Mouse (Mus musculus) spleen, embryonic (tissue): ENCODE measurements around the gene Tmem239.

ENCODE experiments used
- CTCF ChIA-PET: fragments of 350-600 bp; sonication (Branson Sonifier 250); formaldehyde crosslinking; loops from one replicate; lab custom pipeline; 2022; lab: Charles Lee

The Tmem239 gene

DNA sequence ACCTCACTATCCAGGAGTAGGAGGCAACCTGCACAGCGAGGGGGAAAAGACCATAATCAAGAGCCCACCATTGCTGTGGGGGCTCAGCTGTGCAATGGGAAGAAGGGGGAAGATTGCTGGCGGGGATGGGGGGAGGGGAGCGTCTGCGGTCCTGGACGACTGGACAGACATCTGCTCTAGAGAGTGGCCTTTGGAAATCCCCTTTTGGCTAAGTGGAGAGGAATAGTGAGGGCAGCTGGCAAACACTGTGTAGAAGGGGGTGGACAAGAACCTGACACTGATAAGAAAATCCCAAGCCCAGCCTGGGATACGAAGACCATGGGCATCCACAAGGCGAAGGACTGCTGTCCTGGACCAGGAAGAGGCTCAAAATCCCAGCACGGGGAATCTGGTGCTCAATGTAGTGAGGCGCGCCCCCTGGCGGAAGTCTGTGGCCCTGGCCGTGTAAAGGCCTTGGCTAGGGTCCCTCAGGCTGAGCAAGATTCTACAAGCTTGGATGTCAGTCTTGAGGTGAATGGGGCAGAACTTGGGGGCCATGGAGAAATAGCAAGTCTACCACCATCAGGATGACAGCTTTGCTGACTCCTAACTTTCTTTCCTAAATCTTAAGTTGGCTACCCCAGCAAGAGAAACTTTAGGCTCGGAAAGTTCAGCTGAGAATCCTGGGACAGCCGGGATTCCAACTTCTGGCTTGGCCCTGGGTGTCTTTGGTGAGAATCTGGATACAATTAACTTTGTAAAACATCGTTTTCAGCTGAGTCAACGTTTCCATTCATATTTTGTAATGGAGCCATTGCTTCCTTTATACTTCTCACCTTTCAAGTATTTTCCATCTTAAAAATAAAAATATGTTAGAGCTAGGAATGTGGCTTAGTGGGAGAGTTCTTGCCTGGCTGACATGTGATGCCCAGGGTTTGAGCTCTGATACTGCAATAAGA, 5.5 kb downstream of the Tmem239 start:
- CTCF ChIA-PET: interaction anchor here (0.6 kb wide), 1 partner anchor 196 kb away, joined by 9 read pairs; no protein-coding TSS in a partner anchor

DNA sequence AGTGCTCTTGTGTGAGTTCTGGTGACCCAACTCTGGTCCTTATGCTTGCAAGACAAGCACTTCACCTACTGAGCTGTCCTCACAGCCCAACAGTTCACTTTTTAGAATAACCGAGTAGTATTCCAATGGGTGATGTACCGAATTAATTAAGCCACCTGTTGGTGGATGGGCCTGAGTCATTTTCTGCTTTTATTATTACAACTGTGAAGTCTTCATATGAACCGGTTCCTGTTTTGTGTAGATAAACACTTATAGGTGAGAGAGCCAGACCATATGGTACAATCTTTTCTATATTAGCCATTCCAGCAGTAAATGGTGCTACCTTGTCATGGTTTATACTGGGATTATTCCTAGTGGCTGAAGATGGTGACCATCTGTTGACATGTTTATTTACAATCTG, 6.5 kb downstream of the Tmem239 start:
- CTCF ChIA-PET: no interaction called here

DNA sequence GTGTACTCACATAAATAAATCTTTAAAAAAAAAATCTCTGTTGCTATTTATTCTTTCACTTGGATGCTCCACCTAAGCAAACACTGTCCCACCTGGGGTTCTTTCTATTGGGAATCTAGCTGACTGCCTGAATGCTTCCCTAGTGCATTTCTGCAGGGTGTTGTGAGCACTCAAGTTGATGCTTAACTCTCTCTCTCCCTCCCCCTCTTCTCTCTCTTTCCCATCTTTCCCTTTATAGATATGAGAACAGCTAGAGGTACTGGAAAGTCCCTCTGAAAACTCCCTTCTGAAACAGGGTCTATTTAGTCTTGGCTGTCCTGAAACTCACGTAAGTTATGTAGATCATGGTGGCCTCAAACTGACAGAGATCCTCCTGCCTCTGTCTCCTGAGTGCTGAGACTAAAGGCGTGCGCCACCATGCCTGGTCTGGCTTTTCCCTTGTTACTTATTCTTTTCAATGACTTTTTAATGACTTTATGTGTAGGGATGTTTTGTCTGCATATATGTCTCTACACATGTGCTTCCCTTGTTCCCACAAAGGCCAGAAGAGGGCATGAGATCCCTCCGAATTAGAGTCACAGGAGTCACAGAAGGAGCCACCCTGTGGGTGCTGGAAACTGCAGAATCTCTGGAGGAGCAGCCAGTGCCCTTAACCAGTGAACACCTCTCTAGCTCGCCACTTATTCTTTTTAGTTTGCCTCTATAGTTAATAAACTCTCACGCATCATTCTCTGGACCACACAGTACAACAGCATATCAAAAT, 8.0 kb downstream of the Tmem239 start:
- CTCF ChIA-PET: no interaction called here

DNA sequence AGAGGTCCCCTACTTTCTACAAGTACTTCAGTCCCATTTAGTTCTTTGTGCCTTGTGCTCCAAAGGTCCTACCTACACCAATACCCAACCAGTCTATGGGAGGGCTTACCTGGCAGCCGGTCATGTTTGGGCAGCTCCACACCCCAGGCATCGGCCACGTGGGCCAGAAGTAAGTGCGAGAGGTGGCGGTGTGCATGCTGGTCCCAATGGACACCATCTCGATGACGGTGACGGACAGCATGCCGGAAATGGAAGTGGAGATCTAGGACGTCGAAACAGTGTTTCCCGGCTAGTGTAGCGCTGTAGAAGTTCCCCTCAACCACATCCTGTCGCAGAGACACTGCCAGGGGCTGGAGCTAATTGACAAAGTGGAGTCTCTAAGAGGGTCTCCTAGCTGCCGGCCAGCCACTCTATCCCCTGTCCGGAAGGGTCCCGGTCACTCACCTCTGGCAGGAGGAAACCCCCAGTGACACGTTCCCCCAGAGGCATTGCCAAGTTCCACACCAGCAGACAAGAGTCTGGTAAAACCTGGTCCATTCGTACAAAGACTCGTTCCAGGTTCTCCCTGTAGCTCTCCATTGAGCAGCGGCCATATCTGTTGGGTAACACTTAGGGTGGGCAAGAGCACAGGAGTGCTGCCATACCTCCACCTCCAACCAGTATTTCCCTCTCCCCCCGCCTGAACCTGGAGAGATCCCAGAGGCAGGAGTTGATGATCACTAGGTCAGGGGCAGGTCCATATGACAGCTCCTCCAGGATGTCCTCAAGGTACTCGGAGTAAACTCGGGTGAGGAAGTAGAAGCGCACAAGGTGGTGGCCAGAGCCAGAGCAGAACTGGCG, 15.7 kb downstream of the Tmem239 start:
- CTCF ChIA-PET: no interaction called here

DNA sequence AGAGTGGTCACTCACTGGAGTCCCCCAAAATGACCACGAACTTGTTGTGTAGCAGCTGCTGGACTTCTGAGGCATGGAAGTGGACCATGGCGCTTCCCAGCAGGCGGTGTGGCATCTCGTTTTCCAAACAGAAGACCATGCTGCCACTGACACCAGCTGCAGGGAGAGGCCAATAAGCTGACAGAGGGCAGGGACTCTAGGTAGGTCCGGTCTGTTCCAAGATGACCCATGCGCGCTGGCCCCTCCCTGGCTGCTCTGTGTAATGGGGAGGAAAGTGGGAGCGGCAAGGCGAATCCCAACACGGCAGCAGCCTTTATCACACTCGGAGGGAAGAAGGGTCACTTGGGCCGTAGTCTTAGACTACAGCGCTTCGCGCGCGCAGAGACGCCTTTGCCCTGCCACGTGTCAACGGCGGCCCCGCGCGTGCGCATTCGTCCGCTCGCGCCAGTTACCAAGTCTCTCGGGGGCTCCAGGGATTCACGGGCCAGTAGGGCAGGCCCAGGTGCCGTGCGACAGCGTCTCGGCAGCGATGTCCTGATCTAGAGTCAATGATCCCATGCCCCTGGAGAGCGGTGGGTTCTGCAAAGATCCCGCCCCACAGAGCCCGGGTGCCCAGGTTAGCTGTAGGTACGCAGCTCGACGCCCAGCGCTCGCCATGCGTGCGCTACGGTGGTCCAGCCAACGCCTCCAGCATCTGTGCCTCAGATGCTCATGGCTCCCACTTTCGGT, 17.3 kb downstream of the Tmem239 start:
- CTCF ChIA-PET: no interaction called here

DNA sequence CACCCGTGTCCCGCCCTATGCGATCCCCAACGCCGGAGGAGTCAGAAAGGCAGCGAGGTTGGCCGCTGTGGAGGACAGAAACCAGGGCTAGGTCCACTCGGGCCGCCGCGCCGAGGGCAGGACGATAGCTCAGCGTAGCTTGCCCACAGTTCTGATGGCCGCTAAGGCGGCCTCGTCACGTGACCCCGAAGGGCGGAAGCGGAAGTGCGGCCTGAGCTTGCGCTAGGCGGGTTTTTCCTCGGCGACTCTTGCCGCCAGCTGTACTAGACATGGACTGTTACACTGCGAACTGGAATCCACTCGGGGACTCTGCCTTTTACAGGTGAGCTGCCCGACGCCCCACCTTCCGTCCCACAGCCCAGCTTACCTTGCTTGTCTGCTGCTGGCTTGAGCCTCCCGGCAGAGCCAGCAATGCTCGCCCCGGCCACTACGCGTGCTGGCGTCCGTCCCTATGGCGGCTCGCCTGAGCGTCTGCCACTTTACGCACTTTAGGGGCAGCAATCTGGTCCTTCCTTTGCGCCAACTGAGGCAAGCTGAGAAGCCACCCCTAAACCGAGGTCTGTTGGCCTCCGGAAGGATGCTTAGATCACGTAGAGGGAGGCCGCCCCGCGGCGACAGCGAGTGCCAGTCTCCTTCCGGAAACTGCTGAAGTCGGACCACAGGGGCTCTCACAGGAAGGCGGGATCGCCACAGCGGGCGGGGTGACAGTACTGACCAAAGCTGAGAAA, 18.0 kb downstream of the Tmem239 start, which contains the start of the genes Vps16 and Pced1a:
TSS of gene Vps16 (plus strand) at position 214 of the 728 bp plus-strand sequence.
TSS of gene Pced1a (minus strand) at position 576 of the 728 bp plus-strand sequence.
- CTCF ChIA-PET: no interaction called here

DNA sequence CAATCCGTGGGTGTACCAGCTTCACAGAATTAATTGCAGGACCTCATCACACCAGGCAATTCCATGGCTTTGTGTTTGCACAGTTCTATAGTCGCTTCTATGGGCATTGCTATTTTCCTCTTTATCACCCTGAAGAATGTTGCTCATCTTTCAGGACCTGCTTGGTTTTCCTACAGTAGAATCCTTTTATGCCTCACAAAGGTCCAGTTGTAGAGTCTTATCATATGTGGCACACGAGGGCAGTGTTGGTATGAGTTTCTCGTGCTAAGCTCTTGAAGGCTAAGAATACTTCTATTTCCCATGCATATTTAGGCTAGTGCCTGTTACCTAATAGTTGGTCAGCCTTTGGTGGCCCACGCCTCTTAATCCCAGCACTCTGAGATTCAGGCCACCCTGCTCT, 18.8 kb downstream of the Tmem239 start:
- CTCF ChIA-PET: no interaction called here

DNA sequence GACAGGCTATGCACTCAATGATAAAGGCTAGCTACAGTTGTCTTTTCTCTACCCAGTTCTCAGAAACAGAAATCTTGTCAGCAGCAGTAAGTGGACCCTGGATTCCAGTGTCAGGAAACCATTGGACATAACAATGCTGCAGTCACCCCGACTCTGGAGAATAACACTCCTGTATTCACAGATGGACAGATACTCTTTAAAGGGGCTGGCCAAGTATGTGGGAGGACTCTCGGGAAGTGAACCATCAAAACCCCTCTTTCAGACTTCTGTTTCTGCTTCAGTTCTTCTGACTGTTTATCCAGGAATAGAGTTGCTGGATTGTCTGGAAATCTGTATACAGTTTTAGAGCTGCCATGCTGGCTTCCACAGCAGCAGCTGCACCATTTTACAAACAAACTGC, 23.6 kb downstream of the Tmem239 start:
- CTCF ChIA-PET: interaction anchor here (1.1 kb wide), 1 partner anchor 19 kb away, joined by 3 read pairs; no protein-coding TSS in a partner anchor

DNA sequence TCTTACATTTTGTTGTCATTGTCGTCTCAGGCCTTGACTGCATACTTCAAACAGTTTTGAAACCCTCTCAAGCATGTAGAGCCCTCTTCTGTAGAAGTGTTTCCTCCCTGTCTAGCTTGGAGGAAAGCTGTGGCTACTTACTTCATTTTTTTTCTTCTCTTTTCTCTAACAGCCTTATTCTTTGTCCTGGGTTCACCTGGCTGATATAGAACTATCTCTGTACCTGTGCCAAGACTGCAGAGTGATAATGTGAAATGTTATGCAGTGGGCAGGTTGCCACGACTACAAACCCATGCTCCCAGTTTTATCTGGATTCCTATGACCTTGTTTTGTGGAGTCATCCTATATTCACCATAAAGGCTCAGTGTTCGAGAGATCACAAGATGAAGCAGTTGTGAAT, 24.2 kb downstream of the Tmem239 start:
- CTCF ChIA-PET: interaction anchor here (1.1 kb wide), 1 partner anchor 19 kb away, joined by 3 read pairs; no protein-coding TSS in a partner anchor

DNA sequence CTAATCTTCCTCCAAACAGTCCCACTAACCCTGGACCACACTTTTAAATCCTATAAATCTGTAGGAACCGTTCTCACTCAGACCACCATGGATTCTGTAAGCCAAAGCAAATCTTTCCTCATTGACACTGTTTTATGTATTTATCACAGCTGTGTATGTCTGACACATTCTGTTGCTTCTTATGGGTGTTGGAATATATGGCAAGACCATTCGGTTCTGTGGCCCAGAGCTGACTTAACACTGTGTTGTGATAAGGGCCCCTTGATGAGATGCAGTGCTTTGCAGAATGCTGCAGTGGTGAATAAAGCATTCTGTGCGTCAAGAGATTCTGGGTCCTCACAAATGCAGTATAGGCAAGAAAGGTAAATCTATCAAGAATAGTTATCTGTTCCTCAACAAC, 25.9 kb downstream of the Tmem239 start:
- CTCF ChIA-PET: interaction anchor here (1.1 kb wide), 1 partner anchor 10 kb away, joined by 3 read pairs; no protein-coding TSS in a partner anchor

DNA sequence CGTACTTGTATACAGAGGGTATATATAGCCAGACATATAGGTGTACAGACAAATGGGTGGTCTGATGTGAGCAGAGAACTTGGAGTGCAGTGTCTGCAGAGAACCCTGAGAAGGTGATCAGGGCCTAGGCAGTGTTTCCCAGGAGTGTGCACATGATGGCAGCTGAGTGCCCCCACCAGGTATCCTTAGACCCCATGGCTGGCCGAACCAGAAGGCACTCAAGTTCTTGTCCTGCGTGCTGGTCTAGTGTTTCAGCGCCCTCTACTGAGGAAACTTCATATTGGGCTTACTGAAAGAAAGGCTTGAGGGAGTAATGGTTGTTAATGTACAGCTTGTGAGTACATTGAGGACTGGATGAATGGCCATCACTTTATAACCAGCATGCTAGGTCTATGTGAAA, 26.9 kb downstream of the Tmem239 start:
- CTCF ChIA-PET: interaction anchor here (1.1 kb wide), 1 partner anchor 9 kb away, joined by 3 read pairs; no protein-coding TSS in a partner anchor

DNA sequence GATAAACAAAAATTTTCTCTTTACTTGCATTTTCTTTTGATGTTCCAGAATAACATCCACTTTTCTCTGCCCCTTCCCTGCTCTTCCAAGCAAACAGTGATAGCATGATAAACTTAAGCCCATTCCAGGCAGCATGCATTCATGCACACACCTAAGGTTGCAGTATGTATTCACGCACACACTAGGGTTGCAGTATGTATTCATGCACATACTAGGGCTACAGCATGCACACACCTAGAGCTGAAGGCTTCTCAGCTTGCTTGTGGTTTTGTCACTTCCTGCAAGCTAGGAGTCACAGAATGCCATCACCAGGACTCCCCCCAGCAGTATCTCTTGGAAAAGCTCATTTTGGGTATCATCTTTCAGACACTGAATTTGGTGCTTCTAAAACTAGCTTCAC, 30.5 kb downstream of the Tmem239 start:
- CTCF ChIA-PET: no interaction called here

DNA sequence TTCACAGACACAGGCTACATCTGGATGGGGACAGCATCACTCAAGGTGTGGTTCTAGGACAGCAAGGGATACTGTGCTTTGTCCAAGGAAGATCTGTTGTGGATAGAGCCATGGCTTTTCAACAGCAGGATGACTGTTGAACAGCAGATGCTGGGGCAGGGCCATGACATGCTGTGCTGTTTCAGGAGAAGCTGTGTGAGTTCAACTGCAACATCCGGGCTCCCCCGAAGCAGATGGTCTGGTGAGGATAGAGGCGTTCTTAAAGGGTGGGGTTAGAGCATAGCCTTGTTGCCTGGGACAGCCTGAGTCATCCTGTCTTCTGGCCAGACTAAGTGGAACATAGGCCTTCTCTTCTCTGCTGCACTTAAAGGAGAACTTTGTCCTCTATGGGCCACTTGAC, 32.6 kb downstream of the Tmem239 start:
- CTCF ChIA-PET: no interaction called here

DNA sequence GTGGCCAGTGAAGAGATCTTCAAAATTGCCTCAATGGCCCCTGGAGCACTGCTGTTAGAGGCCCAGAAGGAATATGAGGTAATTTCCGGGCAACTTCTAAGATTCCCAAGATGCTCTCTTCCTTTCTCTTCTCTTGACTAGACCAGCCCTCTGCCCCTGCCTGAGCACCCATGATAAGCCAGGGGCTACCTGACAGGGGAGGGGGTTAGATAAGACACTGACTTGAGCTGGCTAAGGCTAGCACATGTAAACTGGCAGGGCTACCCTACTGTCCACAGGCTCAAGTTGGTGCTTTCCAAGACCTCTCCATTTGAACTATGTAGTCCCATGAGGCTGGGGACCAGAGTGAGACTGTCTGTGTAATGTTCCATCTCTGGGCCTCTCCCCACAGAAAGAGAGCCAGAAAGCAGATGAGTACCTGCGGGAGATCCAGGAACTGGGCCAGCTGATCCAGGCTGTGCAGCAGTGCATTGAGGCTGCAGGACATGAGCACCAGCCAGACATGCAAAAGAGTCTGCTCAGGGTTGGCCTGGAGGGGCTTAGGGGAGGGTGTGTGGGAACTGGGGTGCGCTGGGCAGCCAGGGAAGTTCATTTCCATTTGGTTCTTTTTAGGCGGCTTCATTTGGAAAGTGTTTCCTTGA, 33.7 kb downstream of the Tmem239 start:
- CTCF ChIA-PET: no interaction called here

DNA sequence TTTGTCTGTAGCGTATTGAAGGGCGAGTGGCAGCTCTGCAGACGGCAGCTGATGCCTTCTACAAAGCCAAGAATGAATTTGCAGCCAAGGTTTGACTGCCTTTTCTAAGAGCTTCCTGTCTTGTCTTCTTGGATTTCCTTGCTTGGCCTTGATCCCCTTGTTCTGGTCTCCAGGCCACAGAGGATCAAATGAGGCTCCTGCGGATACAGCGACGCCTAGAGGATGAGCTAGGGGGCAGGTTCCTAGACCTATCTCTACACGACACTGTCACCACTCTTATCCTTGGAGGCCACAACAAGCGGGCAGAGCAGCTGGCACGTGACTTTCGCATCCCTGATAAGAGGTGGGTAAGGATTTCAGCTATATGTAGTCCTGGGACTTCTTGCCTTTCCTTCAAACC, 35.9 kb downstream of the Tmem239 start:
- CTCF ChIA-PET: interaction anchor here (1.5 kb wide), 1 partner anchor 9 kb away, joined by 3 read pairs; no protein-coding TSS in a partner anchor

DNA sequence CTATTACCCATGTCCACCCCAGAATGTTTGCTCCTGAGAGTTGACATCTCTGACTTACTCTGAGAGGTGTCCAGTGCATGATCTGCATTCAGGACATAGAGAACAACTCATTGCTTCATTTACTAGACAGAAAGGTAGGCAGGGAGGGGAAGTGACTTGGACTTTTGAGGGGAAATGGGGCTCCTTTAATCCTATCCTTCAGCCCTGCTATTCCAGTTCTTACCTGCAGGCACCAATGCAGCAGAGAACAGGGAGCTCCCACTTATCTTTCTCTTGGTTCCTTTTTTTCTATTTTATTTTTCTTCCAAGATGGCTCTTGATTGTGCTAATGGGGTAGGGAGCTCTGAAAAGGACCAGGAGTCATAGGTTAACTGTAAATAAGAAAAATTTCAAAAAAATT, 42.2 kb downstream of the Tmem239 start:
- CTCF ChIA-PET: no interaction called here

DNA sequence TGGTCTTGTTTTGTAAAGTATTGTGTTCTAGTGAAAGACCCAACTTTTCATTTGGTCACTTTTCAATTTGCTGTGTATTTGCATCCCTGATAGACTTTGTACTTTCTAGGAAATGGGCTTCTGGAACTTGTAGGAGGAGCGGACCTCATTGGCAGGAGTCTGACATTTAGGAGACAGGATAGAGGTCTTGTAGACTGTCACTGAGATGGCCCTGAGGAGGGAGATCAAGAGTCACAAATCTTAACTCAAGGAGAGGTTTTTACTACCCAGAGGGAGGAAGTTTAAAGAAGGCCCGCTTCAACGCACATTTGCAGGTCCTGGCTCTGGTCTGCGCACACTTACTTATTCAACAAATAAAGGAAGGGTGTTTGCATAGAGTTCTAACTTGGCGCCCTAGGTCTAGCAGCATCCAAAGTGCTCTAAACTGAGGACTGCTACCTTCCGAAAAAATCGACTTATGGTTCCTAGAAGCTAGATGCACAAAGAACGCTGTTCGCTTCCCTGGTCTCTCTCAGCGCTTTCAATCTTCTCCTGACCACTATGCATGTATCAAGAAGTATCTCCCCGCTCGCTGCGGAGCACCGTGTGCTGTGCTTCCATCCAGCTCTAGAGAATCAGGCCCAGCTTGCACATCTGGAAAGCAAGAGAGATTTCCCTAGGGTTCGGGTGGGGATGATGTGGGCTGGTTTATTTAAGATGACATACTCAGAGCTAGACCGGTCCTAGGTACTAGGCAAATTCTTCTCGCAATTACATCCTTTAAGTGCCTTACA, 42.9 kb downstream of the Tmem239 start:
- CTCF ChIA-PET: interaction anchor here (1.0 kb wide), 1 partner anchor 19 kb away, joined by 3 read pairs; no protein-coding TSS in a partner anchor

DNA sequence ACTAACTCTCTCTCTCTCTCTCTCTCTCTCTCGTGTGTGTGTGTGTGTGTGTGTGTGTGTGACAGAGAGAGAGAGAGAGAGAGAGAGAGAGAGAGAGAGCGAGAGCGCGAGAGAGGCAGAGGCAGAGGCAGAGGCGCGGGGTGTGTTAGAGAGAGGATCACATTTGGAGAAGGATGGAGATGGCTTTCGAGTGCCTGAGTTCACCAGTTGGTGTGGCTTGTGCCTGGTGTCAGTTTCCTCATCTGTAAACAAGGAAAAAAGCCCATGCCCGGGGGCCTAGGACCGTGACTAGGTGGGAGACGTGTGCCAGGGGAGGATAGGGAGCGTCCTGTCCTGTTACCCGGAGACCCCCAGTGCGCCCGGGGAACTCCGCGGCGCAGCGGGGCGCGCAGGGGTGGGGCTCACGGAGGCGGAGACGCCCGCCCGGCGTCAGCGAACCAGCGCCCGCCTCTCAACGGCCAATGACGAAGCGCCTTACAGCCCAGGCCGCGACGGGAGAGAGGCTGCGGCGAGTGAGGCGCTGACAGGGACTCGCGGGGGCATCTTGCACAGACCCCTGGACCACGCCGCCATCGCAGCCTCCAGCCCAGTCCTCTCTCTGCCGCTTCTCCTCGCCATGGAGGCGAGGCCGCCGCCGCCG, 43.6 kb downstream of the Tmem239 start, which contains the start of gene Ptpra:
TSS of gene Ptpra (plus strand) at position 485 of the 640 bp plus-strand sequence.
- CTCF ChIA-PET: interaction anchor here (1.0 kb wide), 1 partner anchor 20 kb away, joined by 3 read pairs; no protein-coding TSS in a partner anchor
